Mouse (Mus musculus): ENCODE results near the gene Tomm20.

Tomm20 gene

DNA sequence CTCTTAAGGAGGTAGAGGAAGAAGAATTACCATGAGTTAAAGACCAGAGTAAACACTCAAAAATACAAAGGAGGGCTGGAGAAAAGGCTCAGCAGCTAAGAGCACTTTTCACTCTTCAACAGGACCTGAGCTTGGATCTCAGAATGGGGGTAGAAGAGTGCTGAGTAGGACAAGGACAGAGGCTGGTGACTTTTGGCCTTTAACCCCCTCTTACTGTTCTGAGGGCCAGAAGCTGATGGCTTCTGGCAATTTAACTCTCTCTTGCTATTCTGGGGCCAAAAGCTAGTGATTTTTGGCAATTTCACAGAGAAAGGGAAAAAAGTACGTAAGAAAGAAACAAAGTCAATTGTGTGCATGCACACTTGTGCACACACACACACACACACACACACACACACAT is 17.2 kb upstream of the Tomm20 start:
- DNase-seq (ENCODE audit: low read depth, low spot score) = no peak

DNA sequence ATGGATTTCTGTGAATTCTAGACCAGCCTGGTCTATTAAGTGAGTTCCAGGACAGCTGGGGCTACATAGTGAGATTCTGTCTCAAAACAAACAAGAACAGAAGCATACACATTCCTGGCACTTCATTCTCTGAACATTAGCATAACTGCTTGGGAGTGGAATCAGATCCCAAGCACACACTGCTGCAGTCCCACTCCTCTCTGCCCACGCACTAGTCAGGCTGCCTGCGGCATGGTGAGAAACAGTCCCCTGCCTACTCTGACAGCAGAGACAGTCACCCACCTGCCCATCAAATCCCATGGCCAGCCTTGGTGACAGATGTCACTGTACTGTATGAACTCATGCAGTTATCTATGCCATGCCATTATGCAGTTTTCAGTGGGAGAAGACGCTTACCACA is 15.9 kb upstream of the Tomm20 start:
- no peak for DNase-seq (ENCODE audit: low read depth, low spot score)

DNA sequence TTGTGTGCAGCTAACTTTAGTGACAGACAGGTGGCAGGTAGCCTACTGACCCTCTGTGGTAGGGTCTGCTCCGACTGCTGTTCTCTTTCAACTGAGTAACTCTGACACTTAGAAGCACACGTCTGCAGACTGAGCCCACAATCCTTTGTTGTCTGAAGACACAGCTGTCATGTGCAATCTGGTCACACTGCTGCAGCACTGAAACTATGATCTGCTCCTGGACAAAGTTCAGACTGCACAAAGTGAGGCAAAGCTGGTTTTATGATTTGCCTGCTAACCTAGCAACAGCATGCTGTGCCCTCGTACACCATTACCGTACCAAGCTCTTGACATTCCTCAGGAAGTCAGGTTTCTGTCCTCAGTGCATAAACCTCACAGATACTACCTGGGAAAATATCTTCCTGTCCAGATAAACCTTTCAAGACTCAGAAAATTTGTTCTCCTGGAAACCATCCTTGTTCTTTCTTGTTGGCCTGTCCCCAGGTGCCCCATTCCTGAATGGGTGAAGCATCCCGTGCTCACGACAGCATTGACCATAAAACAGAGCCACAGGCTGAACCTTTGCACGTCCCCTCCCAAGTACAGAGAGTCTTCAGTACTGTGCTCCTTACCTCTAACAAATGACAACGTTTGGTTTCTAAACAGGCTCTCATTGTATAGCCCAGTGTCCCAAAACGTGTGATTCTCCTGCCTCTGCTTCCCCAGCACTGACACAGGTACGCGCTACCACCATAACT is 6.4 kb upstream of the Tomm20 start:
- no peak for DNase-seq (ENCODE audit: low read depth, low spot score)

DNA sequence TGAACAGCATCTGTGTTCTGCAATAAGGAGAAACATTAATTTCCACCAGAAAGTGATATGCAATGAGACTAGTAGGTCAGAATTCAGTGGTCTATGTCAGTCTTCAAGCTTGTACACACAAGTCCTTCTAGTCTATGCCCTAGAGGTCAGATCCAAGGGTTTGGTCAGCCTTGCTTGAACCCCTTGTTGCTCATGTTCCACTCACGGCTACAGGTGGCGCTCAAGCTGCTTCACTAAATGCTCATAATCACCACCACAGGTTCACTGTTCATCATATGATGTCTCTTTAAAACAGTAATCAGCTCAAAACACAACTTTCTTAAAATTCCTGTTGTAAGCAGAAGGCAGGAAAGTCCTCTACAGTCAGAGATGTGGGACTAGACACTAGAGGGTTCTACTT is 3.9 kb upstream of the Tomm20 start:
- no peak for DNase-seq (ENCODE audit: low read depth, low spot score)

DNA sequence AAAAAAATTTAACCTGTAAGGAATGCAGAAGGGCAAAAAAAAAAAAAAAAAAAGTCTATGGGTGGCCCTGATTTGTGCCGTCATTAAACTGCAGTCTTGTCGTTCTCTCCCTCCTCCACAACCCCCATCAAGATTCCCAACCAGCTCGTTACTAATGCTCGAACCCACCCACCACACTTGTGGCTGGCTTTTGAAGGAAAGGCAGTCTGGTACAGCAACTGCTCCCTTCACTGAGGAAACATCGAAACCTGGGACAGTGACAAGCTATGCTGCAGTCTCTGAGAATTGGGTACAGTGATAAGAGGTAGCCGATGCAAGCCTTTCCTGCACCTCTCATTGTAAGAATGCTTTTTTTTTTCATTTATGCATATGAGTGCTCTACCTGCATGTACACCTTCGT is 800 bp upstream of the Tomm20 start:
- DNase-seq (ENCODE audit: low read depth, low spot score) = no peak

DNA sequence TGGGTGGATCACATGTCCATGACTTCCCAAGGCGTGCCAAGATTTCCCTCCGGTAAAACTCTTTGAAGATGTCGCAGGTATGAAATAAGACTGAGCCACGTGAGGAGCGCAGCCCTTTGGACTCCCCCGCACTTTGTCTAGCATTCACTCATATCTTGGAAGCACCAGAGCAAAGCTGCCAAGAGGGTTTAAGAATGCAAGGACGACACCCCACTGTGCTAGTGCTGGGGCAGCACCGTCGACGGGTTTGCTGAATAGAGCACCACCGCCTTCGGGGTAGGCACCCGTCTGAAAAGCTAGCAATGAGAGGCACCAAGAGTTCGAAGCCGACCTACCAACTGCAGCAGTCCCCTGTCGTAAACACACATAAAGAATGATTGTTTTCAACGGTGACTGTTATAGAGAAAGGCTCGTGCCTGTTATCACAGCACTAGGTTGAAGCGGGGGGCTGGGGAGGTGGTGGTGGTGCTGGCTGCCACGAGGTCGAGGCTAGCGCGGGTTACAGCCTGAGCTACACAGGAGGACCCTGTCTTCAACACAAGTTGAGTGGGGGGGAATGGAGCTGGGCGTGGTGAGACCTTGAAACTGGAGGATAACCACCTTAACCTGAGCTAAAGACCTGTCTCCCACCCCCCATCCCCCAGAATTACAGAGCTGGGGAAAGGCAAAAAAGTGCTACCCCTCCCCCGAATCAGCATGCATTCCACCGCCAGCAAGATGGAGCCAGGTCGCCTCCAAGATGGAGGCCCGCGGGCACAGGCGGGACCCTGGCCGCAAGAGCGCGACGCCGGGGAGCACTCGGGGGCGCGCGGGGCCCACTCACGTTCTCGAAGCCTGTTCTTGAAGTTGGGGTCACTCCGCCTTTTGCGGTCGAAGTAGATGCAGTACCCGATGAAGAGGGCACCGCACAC is 608 bp downstream of the Tomm20 start:
- peak; percentile 52 for DNase-seq (ENCODE audit: low read depth, low spot score)

DNA sequence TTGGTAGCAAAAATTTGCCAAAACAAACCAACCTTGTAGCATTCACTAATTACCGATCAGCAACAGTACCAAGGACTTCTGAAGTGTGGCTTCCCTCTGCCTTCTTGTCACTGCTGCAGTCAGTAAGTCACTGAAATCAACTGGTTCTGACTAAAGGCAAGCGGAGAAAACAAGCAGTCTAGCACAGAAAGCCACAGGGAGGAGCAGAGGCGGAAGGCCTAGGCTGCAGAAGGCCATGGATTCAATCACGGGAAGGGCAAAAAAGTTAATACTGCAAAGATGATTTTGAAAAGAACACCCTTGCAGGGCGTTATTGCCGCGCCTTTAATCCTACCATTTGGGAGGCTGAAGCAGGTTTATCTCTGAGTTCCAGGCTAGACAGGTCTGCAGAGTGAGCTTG is 2.1 kb downstream of the Tomm20 start:
- DNase-seq (ENCODE audit: low read depth, low spot score) = no peak

DNA sequence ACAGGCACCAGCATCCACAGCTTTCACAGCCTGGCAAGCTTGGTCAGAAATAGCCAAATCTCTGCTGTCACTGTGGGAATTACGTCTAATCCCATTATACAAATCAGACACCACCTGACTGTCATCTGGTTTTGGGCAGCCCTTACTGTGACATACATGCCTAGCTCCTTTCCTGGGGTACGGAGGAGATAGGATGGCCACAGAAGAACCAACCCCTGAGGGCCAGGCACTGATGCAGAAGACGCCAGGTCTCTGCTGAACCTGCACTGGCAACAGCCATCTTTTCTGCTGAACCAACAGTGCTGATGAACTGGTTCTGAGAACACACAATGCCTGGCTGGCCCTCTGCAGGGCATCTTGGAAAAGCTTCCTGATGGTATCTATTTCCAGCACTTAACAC is 8.3 kb downstream of the Tomm20 start:
- DNase-seq (ENCODE audit: low read depth, low spot score) = no peak

DNA sequence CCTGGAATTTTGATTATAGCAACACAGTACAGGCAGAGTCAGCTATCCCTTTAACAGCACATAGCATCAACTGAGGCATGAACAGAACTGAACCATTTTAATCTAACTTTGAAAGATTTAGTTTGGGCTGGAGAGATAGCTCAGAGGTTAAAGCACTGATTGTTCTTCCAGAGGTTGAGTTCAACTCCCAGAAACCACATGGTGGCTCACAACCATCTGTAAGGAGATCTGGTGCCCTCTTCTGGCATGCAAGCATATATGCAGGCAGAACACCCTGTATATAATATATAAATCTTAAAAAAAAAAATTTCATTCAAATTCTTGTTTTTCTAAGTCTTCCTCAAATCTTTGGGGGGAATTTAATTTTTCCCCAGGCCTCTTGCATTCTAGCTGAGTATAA is 9.7 kb downstream of the Tomm20 start:
- DNase-seq (ENCODE audit: low read depth, low spot score) = no peak

DNA sequence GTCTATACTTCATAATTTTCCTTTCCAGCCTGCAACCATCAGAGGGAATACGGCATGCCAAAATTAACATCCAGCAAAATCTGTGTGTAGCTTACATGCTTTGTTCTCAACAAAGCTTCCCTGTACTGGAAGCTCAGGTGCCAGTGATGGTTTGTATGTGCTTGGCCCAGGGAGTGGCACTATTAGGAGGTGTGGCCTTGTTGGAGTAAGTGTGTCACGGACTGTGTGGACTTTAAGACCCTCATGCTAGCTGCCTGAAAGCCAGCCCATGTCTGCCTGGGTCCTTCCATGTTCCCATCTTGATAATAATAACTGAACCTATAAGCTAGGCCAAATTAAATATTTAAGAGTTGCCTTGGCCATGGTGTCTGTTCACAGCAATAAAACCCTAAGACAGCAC is 10.3 kb downstream of the Tomm20 start:
- no peak for DNase-seq (ENCODE audit: low read depth, low spot score)

DNA sequence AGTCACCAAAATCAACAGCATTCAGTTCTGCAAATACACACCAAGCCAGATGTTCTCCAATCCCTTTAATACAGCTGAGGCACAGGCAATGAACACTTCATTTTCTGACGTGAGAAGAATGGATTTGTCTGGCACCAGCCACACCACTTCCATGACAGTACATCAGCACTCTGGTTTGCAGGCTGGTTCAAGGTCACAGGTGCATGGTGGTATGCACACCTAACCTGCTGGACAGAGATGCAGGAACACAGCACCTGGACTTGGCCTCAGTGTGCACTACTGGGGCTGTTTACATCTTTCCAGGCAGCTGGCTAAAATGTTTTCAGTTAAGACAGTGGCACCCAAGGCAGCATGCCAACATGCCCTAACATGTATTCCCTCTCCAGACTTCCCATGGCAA is 13.0 kb downstream of the Tomm20 start:
- no peak for DNase-seq (ENCODE audit: low read depth, low spot score)

DNA sequence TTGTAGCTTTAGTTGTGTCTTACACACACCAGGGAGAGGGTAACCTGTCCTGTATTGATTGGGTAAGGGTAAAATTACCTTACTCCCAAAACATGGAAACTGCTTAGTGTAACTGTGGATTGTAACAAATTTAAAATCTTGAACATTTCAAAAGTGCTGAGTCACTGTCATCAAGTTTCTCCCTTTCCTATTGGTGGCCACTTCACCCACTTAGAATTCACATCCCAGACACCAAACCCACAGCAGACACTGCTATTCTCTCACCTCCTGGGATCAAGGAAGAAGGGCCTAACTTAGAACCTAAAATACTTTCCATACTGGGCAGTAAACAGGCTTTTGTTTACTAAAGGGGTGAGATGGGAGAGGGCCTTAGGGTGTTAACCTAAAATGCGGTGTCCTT is 13.4 kb downstream of the Tomm20 start:
- DNase-seq (ENCODE audit: low read depth, low spot score) = no peak

DNA sequence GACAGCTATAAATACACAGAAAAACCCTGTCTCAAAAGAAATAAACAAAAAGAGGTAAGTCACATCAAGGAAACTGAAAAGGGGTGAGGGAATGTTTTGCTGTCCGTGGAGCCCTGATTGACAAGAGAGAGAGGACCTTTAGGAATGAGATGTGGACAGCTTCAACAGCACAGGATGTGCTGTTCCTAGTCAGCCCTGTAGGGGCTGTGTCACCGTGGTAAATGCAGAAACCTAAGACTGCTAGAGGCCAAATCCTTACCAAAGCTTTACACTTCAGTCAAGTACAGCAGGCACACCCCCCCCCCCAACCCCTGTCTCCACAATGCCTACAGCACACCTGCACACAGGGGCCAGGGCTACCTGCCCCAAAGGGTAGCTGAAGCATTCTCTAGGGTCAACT is 13.9 kb downstream of the Tomm20 start:
- DNase-seq (ENCODE audit: low read depth, low spot score) = no peak

DNA sequence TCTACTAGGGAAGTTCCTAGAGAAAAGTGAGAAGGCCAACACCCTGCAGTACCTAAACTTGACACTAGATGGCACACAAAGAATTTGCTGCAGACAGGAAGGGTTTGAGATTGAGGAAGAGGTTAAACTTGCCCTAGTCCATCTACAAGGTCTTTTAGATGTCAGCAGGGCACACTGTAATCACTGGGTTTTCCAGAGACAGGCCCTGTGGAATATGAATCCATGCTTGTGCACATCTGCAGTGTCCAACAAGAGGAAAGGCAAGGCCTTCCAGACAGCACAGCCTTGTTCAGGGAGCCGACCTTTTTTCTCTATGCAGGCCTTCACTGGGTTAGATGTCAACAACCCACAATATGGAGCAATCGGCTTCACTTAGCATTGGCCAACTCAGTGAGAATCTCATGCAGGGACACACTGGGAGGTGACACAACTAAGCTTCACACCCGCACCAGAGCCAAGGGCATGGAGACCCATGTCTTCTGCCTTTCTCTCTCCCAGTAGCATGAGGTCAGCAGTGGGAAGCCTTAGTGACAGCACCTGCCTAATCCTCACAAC is 16.0 kb downstream of the Tomm20 start:
- DNase-seq (ENCODE audit: low read depth, low spot score) = peak; percentile 82

DNA sequence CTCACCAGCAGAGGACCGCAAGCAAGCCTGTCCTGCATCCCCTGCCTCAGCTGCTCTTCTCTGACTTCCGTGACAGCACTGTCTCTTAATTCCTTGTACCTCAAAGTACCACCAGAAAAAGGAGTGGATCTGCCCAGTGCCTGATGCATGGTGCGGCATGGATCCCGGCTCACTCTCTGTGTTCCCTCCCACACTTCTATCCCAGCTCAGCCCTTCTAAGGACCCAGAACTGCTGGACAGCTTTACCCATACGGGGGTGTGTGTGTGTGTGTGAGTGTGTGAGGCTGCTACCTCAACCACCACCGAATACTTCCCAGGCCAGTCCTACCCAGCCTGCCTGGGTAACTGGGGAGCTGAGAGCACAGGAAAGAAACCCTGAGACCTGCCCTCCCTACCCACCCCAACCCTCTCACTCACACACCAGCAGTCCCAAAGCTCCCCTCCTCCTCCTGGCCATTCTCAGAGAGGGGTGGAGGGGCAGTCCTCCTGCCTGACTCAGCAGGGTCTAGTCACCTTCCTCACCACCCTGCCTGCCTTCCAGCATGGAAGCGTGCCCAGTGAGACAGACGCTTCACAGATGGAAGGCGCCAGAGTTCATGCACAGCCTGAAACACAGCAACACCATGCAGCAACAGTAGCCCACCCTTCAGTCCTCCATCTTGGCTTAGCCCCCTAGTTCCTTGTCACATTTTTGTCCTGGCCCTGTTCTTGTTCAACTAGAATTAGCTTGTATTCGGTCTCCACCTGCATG is 16.7 kb downstream of the Tomm20 start:
- DNase-seq (ENCODE audit: low read depth, low spot score) = no peak

DNA sequence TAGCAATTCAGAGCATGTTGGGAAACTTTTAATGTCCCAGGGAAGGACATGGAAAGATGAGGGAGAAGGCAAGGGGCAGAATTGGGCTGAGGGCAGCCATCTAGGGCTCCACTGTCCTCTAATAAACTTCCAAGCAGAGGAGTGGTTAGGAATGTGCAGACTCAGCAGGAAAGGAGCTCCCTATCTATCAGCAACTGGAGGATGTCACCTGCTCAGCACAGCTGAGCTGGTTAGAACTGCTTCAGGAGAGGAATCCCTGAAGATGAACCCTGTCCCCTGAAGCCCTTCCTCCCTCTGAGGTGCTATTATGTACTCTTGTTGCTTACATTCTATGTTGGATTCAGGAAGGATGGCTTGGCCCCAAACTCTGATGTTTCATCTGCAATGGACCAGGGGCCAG is 17.6 kb downstream of the Tomm20 start:
- no peak for DNase-seq (ENCODE audit: low read depth, low spot score)

DNA sequence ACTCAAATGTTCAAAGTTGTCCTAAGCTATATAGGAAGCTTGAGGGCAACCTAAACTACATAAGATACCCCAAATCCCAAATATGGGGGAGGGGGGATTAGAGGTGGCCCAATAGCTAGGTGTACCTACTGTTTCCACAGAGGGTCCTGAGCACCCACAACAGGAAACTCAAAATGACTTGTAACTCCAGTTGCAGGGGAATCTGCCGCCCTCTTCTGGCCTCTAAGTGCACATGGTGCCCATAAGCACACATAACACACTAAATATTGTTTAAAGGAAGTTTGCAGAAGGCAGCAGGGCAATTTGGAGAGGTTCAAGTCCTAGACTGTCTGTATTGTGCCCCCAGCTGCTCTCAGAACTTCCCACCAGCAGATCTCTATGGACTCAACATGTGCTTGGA is 18.6 kb downstream of the Tomm20 start:
- DNase-seq (ENCODE audit: low read depth, low spot score) = no peak

DNA sequence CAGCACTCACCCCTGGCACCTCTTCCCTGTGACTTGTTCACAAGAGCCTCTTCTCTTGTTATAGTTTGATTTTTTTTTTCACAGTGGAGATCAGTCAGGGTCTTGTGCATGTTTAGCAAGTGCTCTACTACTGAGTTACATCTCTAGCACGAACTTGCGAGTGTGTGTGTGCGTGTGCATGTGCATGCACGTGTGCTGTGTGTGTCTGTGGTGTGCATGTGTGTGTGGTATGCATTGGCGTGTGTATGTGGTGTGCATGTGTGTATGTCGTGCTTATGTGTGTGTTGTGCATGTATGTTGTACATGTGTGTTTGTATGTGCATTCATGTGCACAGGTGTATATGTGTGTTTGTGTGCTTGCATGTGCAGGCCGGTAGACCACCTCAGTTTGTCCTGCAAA is 22.7 kb downstream of the Tomm20 start:
- no peak for DNase-seq (ENCODE audit: low read depth, low spot score)

DNA sequence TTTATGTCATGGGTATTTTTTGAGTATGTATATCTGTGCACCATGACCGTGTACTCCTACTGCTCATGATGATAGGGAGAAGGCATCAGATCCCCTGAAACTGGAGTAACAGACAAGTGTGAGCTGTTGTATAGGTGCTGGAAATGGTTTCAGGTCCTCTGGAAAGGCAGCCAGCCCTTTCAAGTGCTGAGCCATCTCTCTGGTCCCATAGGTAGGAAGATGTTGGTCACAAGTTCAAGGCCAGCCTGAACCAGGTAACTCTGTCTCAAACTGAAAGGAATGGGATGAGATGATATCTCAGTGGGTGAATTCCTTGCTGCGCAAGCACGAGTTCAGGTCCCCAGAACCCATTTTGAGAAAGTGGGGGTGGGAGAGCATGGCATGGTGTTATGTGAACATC is 24.2 kb downstream of the Tomm20 start:
- no peak for DNase-seq (ENCODE audit: low read depth, low spot score)

DNA sequence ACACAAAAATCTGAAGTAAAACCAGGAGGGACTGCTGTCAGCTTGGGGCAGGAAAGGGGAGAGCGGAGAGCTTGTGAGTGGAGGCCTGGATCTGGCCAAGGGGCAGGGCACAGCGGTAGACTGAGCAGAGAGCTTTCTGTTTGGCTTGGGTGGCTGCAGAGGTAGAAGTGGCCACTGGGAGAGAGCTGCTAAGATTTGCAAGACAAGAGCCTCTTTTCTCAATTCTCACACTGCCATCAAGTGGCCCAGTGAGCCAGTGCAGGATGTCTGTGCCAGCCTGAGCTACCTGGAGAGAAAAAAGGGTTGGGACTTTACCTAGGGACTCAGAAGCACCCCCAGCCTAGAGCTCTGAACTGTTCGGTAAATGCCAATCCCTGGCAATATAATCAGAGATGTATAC is 24.8 kb downstream of the Tomm20 start:
- DNase-seq (ENCODE audit: low read depth, low spot score) = peak; percentile 76

DNA sequence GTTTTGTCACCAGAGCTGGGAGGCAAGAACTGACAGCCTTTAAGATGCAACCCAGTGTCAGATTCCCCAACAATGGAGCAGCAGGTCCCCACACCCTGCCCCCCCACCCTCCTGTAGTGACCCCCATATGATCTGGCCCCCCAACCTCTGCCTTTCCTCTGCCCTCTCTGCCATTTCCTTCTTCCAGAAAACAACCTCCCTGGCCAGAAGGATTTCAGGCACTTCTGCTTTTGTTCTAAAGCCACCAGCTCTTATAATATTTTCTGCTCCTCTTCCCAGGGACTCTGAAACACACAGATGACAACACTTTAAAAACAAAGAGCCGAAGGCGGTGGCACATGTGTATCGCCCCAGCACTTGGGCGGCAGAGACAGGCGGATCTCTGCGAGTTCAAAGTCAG is 25.3 kb downstream of the Tomm20 start:
- no peak for DNase-seq (ENCODE audit: low read depth, low spot score)

DNA sequence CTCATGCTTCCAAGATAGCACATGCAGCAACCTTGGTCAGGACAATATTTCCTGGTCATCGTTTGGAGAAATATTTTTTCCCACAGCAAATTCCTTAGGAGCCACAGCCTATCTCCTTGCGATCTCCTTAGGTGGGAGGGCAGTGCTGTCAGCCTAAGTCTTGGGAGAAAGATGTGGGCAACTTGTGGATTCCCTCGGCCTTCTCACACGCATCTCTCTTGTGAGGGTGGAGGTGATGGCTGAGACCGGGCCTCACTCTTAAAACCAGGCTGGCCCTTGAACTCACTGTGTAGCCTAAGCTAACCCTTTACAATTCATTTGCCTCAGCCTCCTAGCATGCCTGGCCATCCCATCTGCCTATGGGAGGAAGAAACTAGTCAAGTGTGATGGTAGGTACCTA is 25.9 kb downstream of the Tomm20 start:
- no peak for DNase-seq (ENCODE audit: low read depth, low spot score)

Data from forelimb bud, embryonic 11.5 days (tissue).